Mouse (Mus musculus) c-Kit-positive CD71-positive TER-119-negative erythroid progenitor cells, embryonic 14.5 days (primary cell): Measurements from ENCODE around the gene Ccl11.

Experiments used
- DNase-seq: peaks from one replicate; pipeline ENCODE4 v3.0.0-alpha.2; 2013; ENCODE audit warnings: low read depth

The Ccl11 gene

DNA sequence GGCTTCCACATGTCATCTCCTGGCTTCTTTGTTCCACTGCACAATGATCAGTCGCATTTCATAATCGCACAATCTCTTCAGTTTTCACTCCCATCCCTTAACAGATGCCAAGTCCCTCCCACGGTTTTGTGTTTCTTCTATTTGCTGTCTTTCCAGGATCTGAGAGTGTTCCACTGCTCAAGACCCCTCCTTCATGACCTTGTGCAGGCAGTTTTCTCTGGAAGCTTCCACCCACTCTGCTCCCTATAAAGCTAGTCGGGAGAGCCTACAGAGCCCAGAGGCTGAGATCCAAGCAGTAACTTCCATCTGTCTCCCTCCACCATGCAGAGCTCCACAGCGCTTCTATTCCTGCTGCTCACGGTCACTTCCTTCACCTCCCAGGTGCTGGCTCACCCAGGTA lies at the start of gene Ccl11:
Ccl11 (plus strand) TSS at position 178 of the 400 bp plus-strand sequence.
- DNase-seq, result no peak

DNA sequence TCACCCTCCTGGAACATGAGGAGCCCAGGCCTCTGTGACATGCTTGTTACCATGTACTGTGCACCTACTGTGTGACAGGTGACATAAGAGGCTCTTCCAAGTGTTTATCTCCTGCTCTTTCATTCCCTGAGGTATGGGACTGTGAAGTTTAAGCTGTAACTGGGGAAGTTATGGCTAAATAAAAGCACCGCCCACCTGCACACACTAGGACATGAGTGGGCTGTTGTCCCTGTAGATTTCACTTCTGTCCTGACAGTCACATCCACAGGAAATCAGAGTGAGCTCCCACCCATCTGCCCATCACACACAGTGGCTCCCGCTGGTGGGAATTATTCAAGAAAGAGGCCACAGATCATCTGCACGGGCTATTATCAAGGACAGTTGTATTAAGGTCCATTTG lies 47.5 kb upstream of the Ccl11 start:
- DNase-seq, result no peak

DNA sequence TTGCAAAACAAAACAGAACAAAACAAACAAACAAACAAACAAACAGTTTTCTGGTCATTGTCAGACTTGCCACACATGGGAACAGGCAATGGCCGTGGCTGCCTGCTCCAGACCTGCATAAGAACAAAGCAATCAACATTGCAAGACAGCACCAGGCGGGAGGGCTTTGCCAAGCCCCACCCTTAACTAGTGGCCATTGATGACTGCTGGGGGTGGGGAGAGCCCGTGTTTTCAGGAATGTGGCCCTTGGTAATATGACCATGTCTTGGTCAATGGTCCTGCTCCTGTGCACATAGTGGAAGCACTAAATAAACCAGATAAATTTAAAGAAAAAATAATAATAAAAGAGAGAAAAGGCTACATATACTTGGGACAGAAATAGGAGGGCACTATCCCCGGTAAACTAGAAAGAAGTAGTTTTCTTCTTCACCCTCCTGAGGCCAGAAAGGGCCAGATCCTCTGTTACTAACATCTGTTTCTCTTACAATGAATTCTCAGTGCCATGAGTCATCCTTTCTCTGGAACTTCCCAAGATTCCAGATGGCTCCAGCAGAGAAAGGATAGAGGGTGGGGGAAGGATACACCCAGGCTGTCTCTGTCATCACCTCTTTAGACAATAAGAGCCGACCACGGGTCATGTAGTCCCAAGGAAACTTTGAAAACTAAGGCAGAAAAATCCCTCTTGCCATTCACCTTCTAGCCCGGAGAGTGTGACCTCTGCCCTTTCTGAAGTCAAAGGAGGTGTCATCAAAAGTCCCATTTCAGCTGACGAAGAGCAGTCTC lies 46.0 kb upstream of the Ccl11 start:
- no peak for DNase-seq

DNA sequence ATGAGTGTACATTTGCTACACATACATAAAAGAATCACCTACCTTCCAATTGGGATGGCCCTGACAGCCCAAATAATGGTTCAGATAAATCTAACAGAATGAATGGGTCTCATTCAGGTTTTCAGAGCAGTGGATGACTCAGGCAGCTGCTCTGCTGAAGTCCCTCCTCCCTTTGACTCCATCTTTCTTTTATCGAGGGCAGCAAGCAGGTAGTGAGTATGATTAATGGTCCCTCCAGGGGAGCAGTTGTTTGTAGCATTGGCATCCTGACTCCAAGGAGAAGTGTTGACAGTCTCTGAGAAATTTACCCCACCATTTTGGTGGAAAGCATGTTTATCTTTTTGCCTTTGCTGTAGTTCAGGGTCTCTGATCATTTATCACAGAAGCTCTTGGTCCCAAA lies 43.9 kb upstream of the Ccl11 start:
- no peak for DNase-seq

DNA sequence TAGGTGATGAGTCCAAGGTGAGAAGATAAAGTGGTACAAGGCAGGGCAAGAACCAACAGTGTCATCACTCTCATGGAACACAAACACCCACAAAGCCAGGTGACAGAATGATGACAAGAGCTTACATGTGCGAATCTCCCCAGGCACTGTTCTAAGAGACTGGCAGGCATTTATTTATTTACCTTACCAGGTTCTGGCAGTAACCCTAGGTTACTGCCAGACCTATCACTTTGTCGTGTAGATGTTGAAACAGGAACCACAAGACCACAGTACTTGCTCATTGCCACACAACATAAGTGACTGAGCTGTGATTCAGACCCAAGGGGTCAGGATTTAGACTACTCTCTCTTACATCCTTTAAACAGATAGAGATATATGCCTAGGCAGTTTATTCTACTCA lies 42.6 kb upstream of the Ccl11 start:
- DNase-seq, result no peak

DNA sequence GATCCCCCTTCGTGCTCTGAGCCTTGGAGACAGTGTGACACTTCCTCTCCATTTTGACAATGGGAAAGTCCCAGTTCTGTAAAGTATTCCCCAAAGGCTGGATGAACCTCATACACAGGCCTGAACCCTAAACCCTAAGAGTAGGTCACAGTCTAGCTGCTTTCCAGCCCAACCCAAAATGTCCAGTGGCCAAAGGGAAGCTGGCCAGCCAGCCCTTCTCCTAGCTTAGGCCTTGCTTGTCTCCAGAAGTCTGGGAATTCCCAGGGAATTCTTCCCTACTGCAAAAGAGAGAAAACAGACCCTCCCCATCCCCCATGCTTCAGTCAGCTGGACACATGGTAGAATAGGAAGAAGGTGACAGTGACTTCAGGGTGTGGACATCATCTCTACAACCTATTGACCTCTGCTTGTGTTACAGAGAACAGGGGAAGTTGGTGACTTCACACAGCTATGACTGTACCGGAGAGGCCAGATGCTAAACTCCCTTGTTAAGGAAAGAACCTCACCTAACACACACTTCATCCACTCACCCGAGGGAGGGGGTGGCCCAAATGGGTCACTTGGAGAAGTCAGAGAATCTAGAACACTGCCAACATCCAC lies 41.3 kb upstream of the Ccl11 start:
- no peak for DNase-seq

DNA sequence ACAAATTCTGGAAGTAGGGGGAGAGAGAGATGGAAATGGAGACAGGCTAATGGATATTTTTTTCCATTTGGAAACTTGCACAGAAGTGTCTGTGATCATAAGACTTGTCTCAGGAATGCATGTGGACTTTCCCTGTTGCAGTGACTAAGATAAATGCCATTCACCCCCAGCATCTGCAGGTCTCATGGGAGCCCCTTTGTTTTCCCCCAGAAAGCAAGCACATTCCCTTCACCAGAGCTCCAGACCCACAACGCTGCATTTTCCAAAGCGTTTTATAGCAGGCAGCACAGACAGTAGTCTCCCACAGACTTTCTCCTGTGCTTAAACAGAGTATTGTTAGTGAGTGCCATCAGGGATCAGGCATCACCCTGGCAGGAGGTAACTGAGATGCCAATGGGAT lies 38.2 kb upstream of the Ccl11 start:
- DNase-seq, result no peak

DNA sequence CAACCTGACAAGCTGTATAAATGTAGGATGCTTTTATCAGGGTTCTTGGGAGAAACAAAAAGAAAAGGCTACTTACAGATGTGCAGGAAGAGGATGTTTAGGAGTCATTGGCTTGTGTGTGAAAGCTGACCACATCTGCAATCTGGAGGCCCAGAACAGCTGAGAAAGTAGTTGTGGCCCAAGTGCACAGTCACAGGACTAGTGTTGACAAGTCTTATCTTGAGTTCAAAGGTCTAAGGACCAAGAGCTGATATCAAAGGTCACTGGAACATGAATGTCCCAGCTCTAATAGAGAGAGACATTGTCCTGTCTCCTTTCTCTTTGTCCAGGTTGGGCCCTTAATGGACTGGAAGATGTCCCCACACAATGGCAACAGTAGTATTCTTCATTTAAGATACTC lies 37.8 kb upstream of the Ccl11 start:
- DNase-seq, result no peak

DNA sequence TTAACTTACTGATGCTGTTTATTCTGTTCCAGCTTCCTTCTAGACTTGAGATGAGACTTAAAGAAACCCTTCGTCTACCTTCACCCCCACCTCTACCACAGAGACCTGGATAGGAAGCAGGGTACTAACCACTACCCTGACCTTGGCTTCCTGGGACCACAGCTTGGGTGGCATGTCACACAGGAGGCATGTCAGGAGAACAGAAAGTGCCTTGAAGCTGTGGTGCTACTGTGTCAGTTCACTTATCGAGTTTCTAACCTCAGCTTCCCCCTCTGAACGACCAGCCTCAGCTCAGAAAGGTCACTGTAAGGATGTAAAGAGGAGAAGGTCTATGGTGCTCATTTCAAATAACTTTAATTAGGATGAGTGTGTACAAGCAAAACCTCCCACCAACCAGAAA lies 36.2 kb upstream of the Ccl11 start:
- no peak for DNase-seq

DNA sequence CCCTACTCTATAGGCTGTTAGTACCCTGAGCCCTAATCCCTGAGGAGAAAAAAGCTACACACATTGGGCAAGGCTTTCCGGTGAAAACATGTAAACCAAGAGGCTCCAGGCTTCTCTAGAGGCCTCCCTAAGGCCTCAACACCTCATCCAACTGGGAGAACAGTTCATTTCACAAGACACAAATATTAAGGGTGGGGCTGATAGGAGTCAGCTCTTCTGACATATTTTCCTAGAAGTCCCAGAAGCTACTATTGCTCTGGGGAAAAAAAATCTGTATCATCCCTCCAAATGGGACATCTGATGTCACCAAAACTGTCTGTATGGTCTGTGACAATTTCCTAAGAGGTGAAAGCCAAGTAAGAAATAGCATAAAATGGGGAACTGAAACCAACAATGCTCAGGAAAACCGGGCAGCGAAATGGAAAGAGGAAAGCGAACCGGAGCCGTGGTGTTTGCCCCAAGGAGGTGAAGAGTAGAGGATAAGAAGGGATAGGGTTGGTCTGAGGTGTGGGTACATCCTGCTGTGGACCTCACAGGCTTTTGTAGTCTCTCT lies 35.0 kb upstream of the Ccl11 start:
- no peak for DNase-seq

DNA sequence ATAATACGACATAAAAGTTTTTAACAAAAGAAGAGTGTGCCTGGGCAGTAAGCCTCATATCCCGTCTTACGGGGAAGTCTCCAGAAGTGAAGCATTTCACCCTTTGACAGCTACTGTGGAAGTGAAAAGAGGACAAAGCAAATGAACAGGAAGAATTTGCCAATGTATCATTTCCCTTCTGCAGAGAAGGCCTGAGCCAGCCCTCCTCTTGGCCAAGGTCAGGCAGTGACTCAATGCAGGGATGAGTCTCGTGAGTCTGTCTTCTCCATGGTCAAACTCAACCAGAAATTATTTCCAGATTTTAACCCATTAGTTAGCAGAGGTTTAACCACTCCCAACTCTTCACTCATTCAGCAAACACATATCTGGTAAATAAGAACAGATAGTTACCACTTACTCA lies 33.9 kb upstream of the Ccl11 start:
- DNase-seq, result no peak

DNA sequence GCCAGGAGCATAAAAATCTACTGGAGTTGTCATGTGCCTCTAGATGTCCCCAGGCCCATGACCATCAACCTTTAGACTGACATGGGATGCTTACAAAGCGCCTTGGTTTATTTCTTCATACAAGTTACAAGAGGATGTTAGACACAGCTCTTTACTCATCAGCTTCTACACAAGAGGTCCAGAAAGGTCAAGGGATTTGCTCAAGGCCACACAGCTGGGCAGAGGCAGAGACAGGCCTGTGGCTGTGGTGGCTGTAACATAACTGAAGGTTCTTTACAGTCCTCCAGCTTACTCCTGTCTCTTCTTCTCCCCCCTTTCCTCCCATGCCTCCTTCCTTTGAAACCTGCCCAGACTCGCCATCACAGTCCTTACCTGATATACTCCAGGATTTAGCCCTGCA lies 27.5 kb upstream of the Ccl11 start:
- DNase-seq, result no peak

DNA sequence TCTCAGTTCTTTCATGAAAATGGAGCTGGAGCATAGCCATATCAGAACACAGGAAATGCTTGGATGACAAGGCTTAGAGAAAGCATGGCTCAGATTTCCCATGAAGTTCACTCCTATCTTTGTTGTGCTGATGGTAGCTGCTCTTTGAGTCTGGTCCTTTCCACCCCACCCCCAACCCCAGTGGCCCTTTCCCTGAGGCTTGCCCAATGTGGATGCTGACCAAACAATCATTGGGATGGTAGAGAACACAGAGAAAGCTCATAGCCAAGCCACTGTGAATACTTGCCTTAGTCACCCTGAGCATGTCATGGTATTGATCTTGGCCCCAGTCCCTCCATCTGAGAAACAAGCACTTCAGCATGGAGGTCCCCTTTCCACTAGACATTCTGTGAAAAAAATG lies 25.5 kb upstream of the Ccl11 start:
- no peak for DNase-seq

DNA sequence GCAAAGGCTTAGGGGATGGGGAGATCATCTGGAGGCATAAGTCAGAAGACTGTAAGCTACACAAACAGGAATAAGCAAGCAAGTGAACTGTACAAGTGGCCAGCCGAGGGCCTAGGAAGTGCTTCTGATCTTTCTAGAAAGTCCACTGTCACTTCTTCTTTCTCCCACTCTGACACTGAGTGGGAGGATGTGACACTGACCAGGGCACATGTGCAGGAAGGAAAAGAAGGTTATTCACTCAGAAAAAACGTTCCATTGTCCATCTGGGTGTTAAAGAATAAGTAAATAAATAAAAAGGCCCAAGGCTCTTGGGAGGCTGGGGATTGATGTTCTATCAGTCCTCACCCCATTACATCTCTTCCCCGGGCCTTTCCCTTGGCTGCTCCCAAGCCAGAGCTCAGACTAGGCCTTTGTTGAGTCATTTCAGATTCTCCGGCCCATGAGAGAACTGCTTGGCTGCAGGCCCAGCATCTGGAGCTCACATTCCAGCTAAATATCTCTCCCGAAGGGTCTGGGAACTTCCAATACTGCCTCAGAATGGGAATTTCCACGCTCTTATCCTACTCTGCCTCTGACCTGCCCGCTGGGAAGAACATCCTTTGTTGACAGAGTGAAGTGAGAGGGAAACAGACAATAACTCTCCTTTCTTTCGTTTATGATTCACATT lies 24.8 kb upstream of the Ccl11 start:
- DNase-seq, result no peak

DNA sequence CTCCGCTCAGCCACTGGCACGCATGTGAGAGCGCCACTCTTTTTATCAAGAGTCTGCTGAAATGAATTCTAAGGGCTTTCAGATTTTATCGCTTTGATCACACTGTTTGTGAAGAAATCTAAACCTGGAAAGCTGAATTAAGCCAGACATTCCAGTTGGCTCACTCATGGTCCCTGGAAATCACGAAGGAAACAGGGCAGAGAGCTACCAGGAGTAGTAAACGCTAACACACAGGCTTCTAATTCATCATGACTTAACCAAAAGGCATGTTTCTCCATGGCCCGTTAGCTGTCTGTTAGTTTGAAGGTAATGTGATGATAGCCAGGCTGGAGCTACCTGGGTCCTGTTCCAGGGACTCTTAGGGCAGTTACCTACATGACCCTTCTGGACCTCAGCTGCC lies 23.2 kb upstream of the Ccl11 start:
- no peak for DNase-seq

DNA sequence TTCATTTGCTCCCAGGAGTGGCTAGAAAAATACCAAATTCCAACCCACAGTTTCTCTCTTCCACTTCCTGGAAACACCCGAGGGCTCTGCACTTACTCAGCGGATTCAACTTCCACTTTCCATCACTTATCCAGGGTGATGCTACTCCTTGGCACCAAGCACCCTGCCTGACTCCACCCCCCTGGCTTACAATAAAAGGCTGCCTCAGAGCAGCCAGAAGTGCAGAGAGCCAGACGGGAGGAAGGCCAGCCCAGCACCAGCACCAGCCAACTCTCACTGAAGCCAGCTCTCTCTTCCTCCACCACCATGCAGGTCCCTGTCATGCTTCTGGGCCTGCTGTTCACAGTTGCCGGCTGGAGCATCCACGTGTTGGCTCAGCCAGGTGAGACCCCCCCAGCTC lies 22.3 kb upstream of the Ccl11 start, which contains the start of gene Ccl2:
Ccl2 (plus strand) TSS at position 216 of the 400 bp plus-strand sequence.
- no peak for DNase-seq

DNA sequence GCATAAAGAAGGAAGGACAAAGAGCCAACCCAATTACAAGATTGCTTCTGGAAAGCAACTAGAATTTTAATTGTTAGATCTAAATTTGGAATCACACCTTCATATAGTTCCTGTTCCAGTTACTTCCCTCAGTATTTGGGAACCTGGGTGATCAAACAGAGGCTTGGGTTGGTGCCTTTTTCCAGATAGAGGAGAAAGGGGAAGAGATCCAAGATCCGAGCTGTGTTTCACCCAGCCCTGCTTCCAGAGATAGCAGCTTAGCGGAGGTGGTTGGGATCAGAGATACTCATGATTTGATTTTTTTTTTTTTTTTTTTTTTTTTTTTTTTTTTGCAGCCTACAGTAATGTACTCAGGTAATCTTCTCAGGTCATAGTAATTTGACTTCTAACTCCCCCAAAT lies 21.8 kb upstream of the Ccl11 start:
- DNase-seq, result no peak

DNA sequence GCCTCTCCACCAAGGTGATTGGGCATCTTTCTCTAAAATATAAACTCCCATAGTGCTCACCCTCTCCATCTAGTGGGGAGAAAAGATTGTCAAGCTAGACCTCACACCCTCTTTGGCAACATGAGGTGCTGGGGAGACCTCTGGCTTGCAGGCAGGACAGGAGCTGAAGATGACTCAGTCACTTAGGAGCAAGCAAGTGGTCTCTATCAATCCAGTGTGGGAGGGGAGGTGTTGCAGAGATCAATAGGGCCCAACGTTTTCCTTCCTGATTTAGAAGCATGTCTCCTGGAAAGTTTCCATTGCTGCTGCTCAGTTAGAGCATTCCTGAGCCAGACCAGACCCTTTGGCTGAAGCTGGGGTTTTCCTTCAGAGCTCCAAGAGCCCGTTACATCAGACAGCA lies 19.1 kb upstream of the Ccl11 start, which contains the start of gene Gm17268:
Gm17268 (minus strand) TSS at position 28 of the 400 bp plus-strand sequence.
- DNase-seq, result no peak

DNA sequence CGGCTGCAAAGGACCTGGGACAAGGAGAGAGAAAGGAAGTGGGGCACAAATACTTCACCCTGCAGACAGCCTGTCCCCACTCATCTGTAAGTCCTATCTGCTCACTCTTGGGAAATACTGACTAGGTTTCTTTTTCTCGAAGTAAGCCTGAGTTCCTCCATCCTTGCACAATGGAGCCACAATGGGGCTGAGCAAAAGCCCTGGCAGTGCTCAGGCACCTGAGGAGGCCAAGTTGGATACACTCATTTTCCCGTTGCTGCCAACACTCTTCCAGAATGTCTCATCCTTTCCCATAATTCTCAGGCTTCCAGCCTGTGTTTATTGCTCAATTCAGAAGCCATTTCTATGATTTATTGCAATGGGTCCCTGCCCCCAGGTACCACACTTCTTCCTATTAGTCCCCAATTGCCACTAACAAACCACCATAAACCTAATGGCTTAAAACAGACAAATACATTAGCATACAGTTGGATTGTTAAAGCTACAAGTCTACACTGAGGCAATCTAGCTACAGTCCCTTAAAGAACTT lies 18.4 kb upstream of the Ccl11 start:
- no peak for DNase-seq

DNA sequence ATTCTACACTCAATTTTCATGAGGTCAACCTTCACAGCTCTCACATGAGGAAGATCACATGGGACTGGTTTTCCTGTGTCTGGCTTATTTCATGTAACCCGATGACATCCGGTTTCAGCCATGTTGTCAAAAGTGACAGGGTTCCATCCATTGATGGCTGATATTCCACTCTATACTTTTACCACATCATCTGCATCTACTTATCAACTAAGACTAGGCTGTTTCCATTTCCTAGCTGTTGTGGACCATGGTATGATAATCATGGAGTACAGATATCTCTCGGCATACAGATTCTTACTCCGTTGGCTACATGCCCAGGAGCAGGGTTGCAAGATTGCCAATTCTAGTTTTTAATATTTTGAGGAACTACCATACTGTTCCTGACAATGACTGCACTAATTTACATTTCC lies 15.9 kb upstream of the Ccl11 start:
- DNase-seq, result no peak

DNA sequence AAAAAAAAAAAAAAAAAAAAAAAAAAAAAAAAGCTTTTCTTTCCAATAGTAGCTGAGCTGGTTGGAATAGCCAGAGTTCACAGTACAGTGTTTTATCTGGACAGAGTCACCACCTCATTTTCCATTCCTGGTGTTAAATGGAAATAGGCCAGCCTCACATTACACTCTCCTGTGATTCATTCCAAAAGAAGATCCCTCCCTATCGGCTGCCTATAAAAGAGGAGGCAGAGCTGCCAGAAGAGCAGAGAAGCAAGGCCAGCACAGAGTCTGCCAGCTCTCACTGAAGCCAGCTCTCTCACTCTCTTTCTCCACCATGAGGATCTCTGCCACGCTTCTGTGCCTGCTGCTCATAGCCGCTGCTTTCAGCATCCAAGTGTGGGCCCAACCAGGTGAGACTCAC lies 12.2 kb upstream of the Ccl11 start, which contains the start of gene Ccl7:
Ccl7 (plus strand) TSS at position 242 of the 400 bp plus-strand sequence.
- no peak for DNase-seq

DNA sequence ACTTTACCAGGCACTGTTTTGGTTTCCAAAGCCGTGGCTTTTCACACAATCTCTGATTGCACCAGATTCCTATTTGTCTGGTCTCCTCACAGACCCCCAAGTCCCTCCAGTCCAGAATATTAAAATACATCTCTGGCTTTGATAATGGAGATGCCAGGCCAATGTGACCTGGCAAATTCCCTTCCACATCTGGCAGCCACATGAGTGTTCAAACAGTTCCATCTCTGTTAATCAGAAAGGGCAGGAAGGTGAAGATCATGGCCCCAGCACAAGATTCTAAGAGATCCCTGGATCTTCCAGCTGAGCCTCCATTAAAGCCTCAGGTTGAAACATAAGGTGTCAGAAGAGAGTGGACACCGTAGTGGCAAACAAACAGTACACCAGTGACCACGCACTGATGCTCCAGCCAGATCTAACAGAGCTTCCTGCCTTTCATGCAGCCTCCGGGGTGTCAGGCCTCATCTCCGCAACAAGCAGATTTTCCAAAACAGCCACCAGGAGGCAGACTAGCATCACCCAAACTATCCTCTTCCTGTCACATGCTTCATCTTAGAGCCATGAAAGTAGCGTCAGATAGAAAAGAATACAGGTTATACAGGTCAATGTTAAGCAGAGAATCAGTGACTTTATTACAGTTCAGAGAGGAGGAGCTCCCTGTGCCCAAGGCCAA lies 9.7 kb upstream of the Ccl11 start:
- peak; percentile 3 for DNase-seq
